Mouse (Mus musculus): Measurements from ENCODE around the gene Lrrc4.

DNA sequence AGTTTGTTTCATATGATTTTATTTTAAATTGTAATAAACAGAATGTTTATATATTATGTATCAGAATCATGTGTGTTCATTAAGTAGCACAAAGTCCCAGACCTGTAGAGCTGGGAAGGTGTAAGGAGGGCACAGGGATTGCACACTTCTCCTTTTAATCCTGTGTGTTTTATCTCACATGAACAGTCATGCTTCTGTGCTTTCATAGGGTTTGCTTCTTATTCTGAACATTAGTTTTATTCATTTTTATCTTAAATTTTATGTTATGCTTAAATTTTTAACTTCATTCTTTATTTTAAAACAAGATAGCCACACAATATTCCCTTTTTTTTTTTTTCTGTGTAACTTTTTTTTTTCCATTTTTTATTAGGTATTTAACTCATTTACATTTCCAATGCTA is 186.3 kb downstream of the Lrrc4 start:
- no peak for TF ChIP-seq CTCF (IDR thresholded peaks at IDR 0.05)
- TF ChIP-seq EP300 (IDR thresholded peaks at IDR 0.05) = no peak
